Mouse (Mus musculus): ENCODE measurements around the gene Clec2h.

GRCm38 (mm10) chr6:128652938-128653337 lies 9.2 kb upstream of the Clec2h start:
- TF ChIP-seq EP300 (IDR thresholded peaks at IDR 0.05; ENCODE audit: insufficient read depth, low read depth, low read length) (no peak), POLR2A (IDR thresholded peaks at IDR 0.05; ENCODE audit: insufficient read depth, low read length) (no peak), CTCF (IDR thresholded peaks at IDR 0.05; ENCODE audit: low read depth, low read length) (no peak)
